Mouse (Mus musculus) T-cell, adult 2 months (primary cell): ENCODE results near the gene Cdkn2a.

Source experiments
- DNase-seq: peaks from one replicate; pipeline ENCODE4 v3.0.0; 2022; ENCODE audit warnings: low spot score

Gene Cdkn2a

GRCm38 (mm10) chr4:89276669-89277219 lies 17.7 kb downstream of the Cdkn2a start:
- DNase-seq = no peak

GRCm38 (mm10) chr4:89275811-89276584 lies 18.5 kb downstream of the Cdkn2a start:
- DNase-seq = no peak

GRCm38 (mm10) chr4:89274829-89275548 lies 19.5 kb downstream of the Cdkn2a start:
- no peak for DNase-seq

- DNase-seq = no peak
Observed at GRCm38 (mm10) chr4:89274006-89274405, 20.4 kb downstream of the Cdkn2a start.

- DNase-seq = no peak
Observed at GRCm38 (mm10) chr4:89273585-89273984, 20.9 kb downstream of the Cdkn2a start.

DNA sequence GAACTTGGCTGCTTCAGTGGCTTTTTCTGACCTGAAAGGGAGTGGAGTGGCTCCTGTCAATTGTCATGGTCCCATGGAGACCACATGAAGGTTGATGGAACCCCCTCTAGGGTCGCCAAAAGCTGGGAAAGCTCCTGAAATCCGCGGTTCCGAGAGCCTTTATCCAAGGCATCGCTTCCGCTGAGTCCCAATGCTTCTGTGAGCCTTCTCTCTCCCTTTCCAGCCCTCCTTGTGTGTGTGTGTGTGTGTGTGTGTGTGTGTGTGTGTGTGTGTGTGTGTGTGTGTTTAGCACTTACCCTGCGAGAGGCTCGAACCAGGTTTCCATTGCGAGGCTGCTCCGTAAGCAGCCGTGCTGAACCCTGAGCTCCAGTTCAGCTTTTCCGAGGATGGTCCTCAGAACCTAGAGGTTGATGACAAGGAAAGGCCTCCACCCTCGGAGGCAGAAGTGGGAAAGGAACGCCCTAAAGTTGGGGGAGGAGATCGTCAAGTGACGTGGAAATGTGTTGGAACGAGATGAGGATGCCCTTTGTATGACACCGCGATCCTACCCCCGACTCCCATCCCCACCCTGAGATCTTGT lies 21.4 kb downstream of the Cdkn2a start:
- no peak for DNase-seq

- no peak for DNase-seq
Observed at GRCm38 (mm10) chr4:89272101-89272718, 22.2 kb downstream of the Cdkn2a start.

DNA sequence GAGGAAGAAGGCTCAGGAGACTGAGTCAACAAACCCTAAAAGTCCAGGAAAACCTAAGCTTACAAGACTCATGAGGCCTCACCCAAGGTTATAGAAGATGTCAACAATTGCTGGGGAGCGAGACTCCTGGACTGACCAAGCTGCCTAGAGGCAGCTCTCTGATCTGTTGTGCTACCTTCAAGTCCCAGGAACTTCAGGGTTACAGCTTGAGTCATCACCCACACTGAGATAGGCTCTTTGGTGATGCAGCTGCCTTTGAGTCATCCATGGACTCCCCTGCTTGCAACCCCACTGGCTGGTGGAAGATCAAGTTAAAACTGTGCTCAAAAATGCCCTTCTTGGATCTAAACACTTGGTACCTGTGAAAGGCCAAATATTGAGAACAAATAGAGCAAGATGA lies 36.7 kb downstream of the Cdkn2a start:
- no peak for DNase-seq

GRCm38 (mm10) chr4:89234446-89234845 lies 60.0 kb downstream of the Cdkn2a start:
- DNase-seq = no peak
